Mouse (Mus musculus): ENCODE measurements around the gene Hp1bp3. TPM values are rescaled to one million over a fixed set of nuclear protein-coding genes. Genes with fewer than 3 reads are reported as not detected.
A peak's percentile ranks its signal among the peaks of the same experiment; 100 is the strongest.

Hp1bp3 gene
- polyA plus RNA-seq, 1 experiment, result 156 TPM

- H3K4me3 ChIP-seq (ENCODE audit: insufficient read depth, low read length), result peak overlapping the region; percentile 69
- TF ChIP-seq CTCF (IDR thresholded peaks at IDR 0.05; ENCODE audit: extremely low read depth, insufficient read depth, low read length) (no peak), POLR2A (IDR thresholded peaks at IDR 0.05; ENCODE audit: extremely low read depth, insufficient read depth, low read length) (no peak)
- H3K4me1 ChIP-seq (ENCODE audit: control insufficient read depth, insufficient read depth, low read length), result peaks cover 7% of the 10 kb centered on the region
- H3K27ac ChIP-seq (ENCODE audit: insufficient read depth, low read length), result no peak overlapping the region; the same call in 1 of the 2 replicates
These were observed 2.0 kb downstream of the Hp1bp3 start for GRCm38 (mm10) chr4:138217951-138218685.

- no peak for TF ChIP-seq POLR2A (IDR thresholded peaks at IDR 0.05; ENCODE audit: extremely low read depth, insufficient read depth, low read length)
- no peak for TF ChIP-seq CTCF (IDR thresholded peaks at IDR 0.05; ENCODE audit: extremely low read depth, insufficient read depth, low read length)
- no peak overlapping the region for H3K27ac ChIP-seq (ENCODE audit: insufficient read depth, low read length)
- no peak overlapping the region for H3K4me3 ChIP-seq (ENCODE audit: insufficient read depth, low read length)
- peaks cover 7% of the 10 kb centered on the region for H3K4me1 ChIP-seq (ENCODE audit: control insufficient read depth, insufficient read depth, low read length)
These were observed 3.2 kb downstream of the Hp1bp3 start for GRCm38 (mm10) chr4:138219331-138219730.

DNA sequence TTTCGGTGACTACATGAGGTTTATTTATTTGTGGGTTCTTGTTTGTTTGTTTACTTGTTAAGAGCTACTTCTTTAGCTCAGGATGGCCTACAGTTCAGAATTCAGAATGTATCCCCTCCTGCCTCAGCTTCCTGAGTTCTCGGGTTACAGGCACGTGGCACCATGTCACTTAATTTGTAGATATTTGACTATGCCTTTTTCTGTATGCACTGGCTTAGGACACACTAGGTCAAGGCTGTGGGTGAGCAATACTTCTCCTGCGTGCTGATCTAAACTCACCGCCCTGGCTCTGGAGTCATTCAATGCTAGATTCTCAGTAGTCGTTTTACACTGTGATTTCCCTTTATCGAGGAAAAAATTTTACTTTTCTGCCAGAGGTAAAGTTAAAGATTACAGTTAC, 4.7 kb downstream of the Hp1bp3 start:
- Histone ChIP-seq H3K27ac (ENCODE audit: insufficient read depth, low read length) (no peak overlapping the region), H3K4me1 (ENCODE audit: control insufficient read depth, insufficient read depth, low read length) (peaks cover 7% of the 10 kb centered on the region), H3K4me3 (ENCODE audit: insufficient read depth, low read length) (no peak overlapping the region)
- TF ChIP-seq POLR2A (IDR thresholded peaks at IDR 0.05; ENCODE audit: extremely low read depth, insufficient read depth, low read length) (no peak), CTCF (IDR thresholded peaks at IDR 0.05; ENCODE audit: extremely low read depth, insufficient read depth, low read length) (no peak)

DNA sequence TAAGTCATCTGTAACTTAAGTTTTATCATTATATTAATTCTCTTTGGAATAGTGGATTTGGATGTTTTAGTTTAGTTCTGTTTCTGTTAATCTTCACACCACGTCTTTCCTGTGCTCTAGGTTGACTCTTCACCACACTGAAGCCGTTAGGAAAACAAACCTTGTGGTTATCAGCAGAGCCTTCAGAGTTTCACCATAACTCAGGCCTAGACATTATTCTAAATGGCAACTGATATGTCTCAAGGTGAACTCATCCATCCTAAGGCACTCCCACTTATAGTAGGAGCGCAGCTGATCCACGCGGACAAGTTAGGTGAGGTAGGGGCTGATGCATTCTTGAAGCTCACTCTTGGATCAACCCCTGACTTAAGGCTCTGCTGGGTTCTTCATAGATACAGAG, 5.3 kb downstream of the Hp1bp3 start:
- Histone ChIP-seq H3K4me1 (ENCODE audit: control insufficient read depth, insufficient read depth, low read length) (peaks cover 7% of the 10 kb centered on the region), H3K4me3 (ENCODE audit: insufficient read depth, low read length) (no peak overlapping the region), H3K27ac (ENCODE audit: insufficient read depth, low read length) (no peak overlapping the region)
- TF ChIP-seq CTCF (IDR thresholded peaks at IDR 0.05; ENCODE audit: extremely low read depth, insufficient read depth, low read length), result no peak
- no peak for TF ChIP-seq POLR2A (IDR thresholded peaks at IDR 0.05; ENCODE audit: extremely low read depth, insufficient read depth, low read length)

DNA sequence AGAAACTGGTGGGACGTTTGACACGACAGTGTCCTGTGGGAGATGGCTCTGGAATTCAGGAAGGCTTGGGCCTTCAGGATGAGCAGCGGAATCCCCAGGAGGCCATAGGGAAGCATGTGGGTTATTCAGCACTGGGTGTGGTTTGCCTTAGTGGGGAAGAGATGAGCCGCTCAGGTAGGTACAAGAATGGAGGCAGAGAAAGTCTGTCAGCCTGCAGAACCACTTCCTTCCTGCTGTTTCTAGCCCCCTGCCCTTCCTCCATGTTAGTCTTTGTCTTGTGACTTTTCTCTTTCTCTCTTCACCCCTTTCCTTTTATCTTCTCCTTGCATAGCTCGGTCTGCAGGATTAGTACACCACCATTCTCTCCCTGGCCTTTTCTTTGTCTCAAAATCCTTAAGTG, 6.3 kb downstream of the Hp1bp3 start:
- no peak overlapping the region for H3K27ac ChIP-seq (ENCODE audit: insufficient read depth, low read length)
- no peak overlapping the region for H3K4me3 ChIP-seq (ENCODE audit: insufficient read depth, low read length)
- H3K4me1 ChIP-seq (ENCODE audit: control insufficient read depth, insufficient read depth, low read length), result peaks cover 7% of the 10 kb centered on the region
- no peak for TF ChIP-seq POLR2A (IDR thresholded peaks at IDR 0.05; ENCODE audit: extremely low read depth, insufficient read depth, low read length)
- no peak for TF ChIP-seq CTCF (IDR thresholded peaks at IDR 0.05; ENCODE audit: extremely low read depth, insufficient read depth, low read length)

- H3K4me3 ChIP-seq (ENCODE audit: insufficient read depth, low read length), result no peak overlapping the region
- H3K4me1 ChIP-seq (ENCODE audit: control insufficient read depth, insufficient read depth, low read length), result peaks cover 5% of the 10 kb centered on the region
- no peak for TF ChIP-seq POLR2A (IDR thresholded peaks at IDR 0.05; ENCODE audit: extremely low read depth, insufficient read depth, low read length)
- no peak for TF ChIP-seq CTCF (IDR thresholded peaks at IDR 0.05; ENCODE audit: extremely low read depth, insufficient read depth, low read length)
- no peak overlapping the region for H3K27ac ChIP-seq (ENCODE audit: insufficient read depth, low read length)
These were observed 7.5 kb downstream of the Hp1bp3 start for GRCm38 (mm10) chr4:138223623-138224022.

GRCm38 (mm10) chr4:138246756-138247665, 30.9 kb downstream of the Hp1bp3 start:
- peak overlapping the region; percentile 2; the same call in 1 of the 2 replicates for H3K27ac ChIP-seq (ENCODE audit: insufficient read depth, low read length)
- peaks cover 5% of the 10 kb centered on the region; the same call in 1 of the 2 replicates for H3K4me1 ChIP-seq (ENCODE audit: control insufficient read depth, insufficient read depth, low read length)
- H3K4me3 ChIP-seq (ENCODE audit: insufficient read depth, low read length), result no peak overlapping the region
- TF ChIP-seq POLR2A (IDR thresholded peaks at IDR 0.05; ENCODE audit: extremely low read depth, insufficient read depth, low read length), result no peak
- no peak for TF ChIP-seq CTCF (IDR thresholded peaks at IDR 0.05; ENCODE audit: extremely low read depth, insufficient read depth, low read length)

GRCm38 (mm10) chr4:138250088-138250960, 34.2 kb downstream of the Hp1bp3 start, which contains the start of the genes Sh2d5 and Kif17:
Gene Sh2d5 (plus strand): TSS chr4:138250403.
Gene Kif17 (plus strand): TSS chr4:138250435.
- no peak for TF ChIP-seq CTCF (IDR thresholded peaks at IDR 0.05; ENCODE audit: extremely low read depth, insufficient read depth, low read length)
- TF ChIP-seq POLR2A (IDR thresholded peaks at IDR 0.05; ENCODE audit: extremely low read depth, insufficient read depth, low read length), result peak; percentile 94
- Histone ChIP-seq H3K4me1 (ENCODE audit: control insufficient read depth, insufficient read depth, low read length) (peaks cover 8% of the 10 kb centered on the region; the same call in 1 of the 2 replicates), H3K4me3 (ENCODE audit: insufficient read depth, low read length) (peak within 1 kb of the TSS; percentile 79), H3K27ac (ENCODE audit: insufficient read depth, low read length) (peak within 1 kb of the TSS; percentile 92)

DNA sequence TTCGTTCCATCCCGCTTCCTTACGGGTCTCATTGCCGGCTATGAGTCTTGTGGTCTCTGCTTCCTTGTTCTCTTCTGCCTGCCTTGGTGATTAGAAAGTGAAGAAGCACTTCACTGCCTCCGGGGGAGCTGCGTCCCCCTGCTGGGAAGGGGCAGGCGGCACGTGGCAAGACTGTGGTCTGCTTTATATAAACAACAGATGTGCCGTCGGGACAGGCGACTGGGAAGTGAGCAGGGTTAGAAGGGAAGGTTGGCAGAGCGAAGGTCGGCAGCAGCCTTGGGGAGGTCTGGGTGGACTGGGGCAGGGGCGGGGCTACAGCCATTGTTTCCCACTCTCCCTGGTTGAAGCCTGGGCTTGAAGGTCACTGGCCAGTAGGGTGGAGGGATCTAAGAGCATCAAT, 35.7 kb downstream of the Hp1bp3 start:
- TF ChIP-seq POLR2A (IDR thresholded peaks at IDR 0.05; ENCODE audit: extremely low read depth, insufficient read depth, low read length), result 0 out of 2 replicates have a peak, but pooled peaks have one; percentile 14
- TF ChIP-seq CTCF (IDR thresholded peaks at IDR 0.05; ENCODE audit: extremely low read depth, insufficient read depth, low read length), result no peak
- H3K4me1 ChIP-seq (ENCODE audit: control insufficient read depth, insufficient read depth, low read length), result peaks cover 6% of the 10 kb centered on the region; the same call in 1 of the 2 replicates
- peak overlapping the region; percentile 79 for H3K4me3 ChIP-seq (ENCODE audit: insufficient read depth, low read length)
- H3K27ac ChIP-seq (ENCODE audit: insufficient read depth, low read length), result no peak overlapping the region
